Mouse (Mus musculus) kidney, postnatal 0 days (tissue): ENCODE measurements around the gene Mettl16. TPM values are rescaled to one million over a fixed set of nuclear protein-coding genes. Genes with fewer than 3 reads are reported as not detected.

Experiments
- ATAC-seq: fragments of 200-750 bp; cut with Nextera tagmentation; replicated peaks from 2 replicates; pipeline ENCODE4 v1.8.0; 2017; ENCODE audit warnings: low read depth, moderate number of reproducible peaks, moderate TSS enrichment, moderate library complexity; ENCODE audit not compliant: low FRiP score
- DNase-seq: peaks from one replicate; pipeline ENCODE4 v3.0.0-alpha.2; 2016; ENCODE audit warnings: low spot score
- H3K27ac ChIP-seq: fragments of 300-500 bp; sonication (generic); 2 replicates; pipeline ENCODE4 v1.5.1; 2014; ENCODE audit warnings: mild to moderate bottlenecking
- H3K27me3 ChIP-seq: fragments of 300-500 bp; sonication (generic); 2 replicates; pipeline ENCODE4 v1.6.1; 2014; ENCODE audit warnings: low read length, mixed read lengths; ENCODE audit not compliant: insufficient read depth
- H3K36me3 ChIP-seq: fragments of 300-500 bp; sonication (generic); 2 replicates; pipeline ENCODE4 v1.6.1; 2014; ENCODE audit warnings: low read length, mixed read lengths; ENCODE audit not compliant: insufficient read depth
- H3K4me1 ChIP-seq: fragments of 300-500 bp; sonication (generic); replicated peaks from 2 replicates; pipeline ENCODE4 v1.6.1; 2014; ENCODE audit warnings: antibody characterized with exemption, low read length, mixed read lengths; ENCODE audit not compliant: insufficient read depth
- H3K4me2 ChIP-seq: fragments of 300-500 bp; sonication (generic); 2 replicates; pipeline ENCODE4 v1.6.1; 2014; ENCODE audit warnings: mild to moderate bottlenecking, low read length, moderate library complexity, mixed read lengths
- H3K4me3 ChIP-seq: fragments of 300-500 bp; sonication (generic); replicated peaks from 2 replicates; pipeline ENCODE4 v1.5.1; 2014; ENCODE audit warnings: low read depth, low read length
- H3K9ac ChIP-seq: fragments of 300-500 bp; sonication (generic); 2 replicates; pipeline ENCODE4 v1.6.1; 2014; ENCODE audit warnings: low read depth, low read length
- H3K9me3 ChIP-seq: fragments of 300-500 bp; sonication (generic); replicated peaks from 2 replicates; pipeline ENCODE4 v1.6.1; 2016; ENCODE audit warnings: low read length, inconsistent platforms, mixed read lengths
- CTCF ChIP-seq: IDR thresholded peaks from 2 replicates; pipeline ENCODE4 v1.5.1; 2016; ENCODE audit warnings: antibody characterized with exemption, low read depth, mild to moderate bottlenecking, moderate library complexity
- WGBS: fragments of 180-500 bp; shearing (Covaris S2); extraction: QIAGEN DNeasy Blood & Tissue Kit; methylation state at CpG from one replicate; pipeline ENCODE4 v1.1.7; 2014; 5-methylcytosine and 5-hydroxymethylcytosine counted together
- polyA plus RNA-seq: library from polyadenylated mRNA; unstranded; fragments of >200 nt; fragmentation: Nextera tagmentation; extraction: Ambion mirVana; gene quantifications from 2 replicates; pipeline ENCODE4 v1.2.1, GENCODE M21; 2015

The Mettl16 gene
- polyA plus RNA-seq, 1 experiment from 2014 or later, result 27.1 TPM

- Histone ChIP-seq H3K9ac (no peak overlapping the region), H3K9me3 (no peaks in the 10 kb centered on the region), H3K4me1 (peaks cover 42% of the 10 kb centered on the region), H3K4me2 (no peak overlapping the region), H3K36me3 (peaks cover 5% of the 10 kb centered on the region; the same call in 1 of the 2 replicates), H3K4me3 (no peak overlapping the region), H3K27ac (no peak overlapping the region), H3K27me3 (no peaks in the 10 kb centered on the region)
- DNase-seq (no peak), ATAC-seq (no peak)
- TF ChIP-seq CTCF, result no peak
- 93% methylated on average over 22 of the region's 22 CpGs for WGBS
These were observed 65.8 kb downstream of the Mettl16 start for GRCm38 (mm10) chr11:74836225-74837055.

DNA sequence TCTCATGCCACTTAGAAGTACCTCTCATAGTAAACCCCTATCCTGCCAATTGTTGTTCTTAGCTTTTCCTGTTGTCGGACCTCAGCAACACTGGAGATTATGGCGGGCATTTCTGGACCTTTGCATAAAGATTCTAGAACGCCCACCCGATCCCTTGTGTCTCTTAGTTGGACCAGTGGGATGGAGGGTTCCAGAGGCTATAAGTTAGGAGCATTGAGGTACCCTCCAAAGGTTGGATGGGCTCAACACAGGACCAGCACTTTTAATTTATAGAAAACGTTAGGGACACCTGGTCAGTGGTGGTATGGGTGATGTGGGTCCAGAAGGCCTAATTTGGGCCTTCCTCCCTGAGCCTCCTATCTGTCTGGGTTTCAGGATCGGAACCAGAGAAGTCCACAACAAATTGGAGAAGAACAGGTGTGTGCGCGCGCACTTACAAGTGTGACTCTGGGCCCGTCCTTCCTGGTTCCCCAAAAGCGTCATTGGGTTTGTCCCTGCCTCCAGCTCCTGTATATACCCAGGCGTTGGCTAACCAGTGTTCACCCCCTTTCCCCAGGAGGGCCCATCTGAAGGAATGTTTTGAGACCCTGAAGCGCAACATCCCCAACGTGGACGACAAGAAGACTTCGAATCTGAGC lies 66.5 kb downstream of the Mettl16 start:
- Histone ChIP-seq H3K4me3 (peak overlapping the region; percentile 45; the same call in 1 of the 2 replicates), H3K27ac (peak overlapping the region; percentile 92), H3K36me3 (peaks cover 7% of the 10 kb centered on the region; the same call in 1 of the 2 replicates), H3K4me1 (peaks cover 47% of the 10 kb centered on the region), H3K4me2 (peak overlapping the region; percentile 66), H3K27me3 (no peaks in the 10 kb centered on the region), H3K9ac (peak overlapping the region; percentile 62), H3K9me3 (no peaks in the 10 kb centered on the region)
- no peak for TF ChIP-seq CTCF
- DNase-seq (no peak), ATAC-seq (no peak)
- WGBS, result 50% methylated on average over 16 of the region's 16 CpGs

GRCm38 (mm10) chr11:74837694-74838431 lies 67.2 kb downstream of the Mettl16 start:
- H3K27me3 ChIP-seq, result no peaks in the 10 kb centered on the region
- peaks cover 54% of the 10 kb centered on the region for H3K4me1 ChIP-seq
- ATAC-seq, result peak; percentile 61

DNA sequence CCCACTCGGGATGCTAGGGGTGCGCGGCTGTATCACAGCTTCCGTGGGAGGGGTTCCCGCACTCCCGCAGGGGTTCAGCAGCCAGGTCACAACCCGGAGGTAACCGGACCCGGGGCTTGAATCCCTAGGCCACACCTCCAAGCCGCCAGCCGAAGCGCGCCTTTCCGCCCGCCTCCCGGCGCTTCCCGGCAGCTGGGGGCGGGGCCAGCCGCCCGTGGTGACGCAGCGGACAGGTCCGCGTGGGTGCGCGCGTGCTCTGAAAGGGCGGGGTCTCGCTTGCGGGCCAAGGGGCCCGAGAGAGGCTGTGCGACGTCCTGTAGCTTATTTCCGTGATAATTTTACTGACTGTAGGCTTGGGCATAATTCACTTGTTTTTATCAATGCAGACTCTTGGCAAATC lies 67.8 kb downstream of the Mettl16 start:
- ATAC-seq (peak; percentile 58), DNase-seq (peak; percentile 95)
- Histone ChIP-seq H3K4me2 (peak overlapping the region; percentile 66), H3K4me3 (peak overlapping the region; percentile 45), H3K27me3 (no peaks in the 10 kb centered on the region), H3K36me3 (peaks cover 17% of the 10 kb centered on the region), H3K9ac (peak overlapping the region; percentile 62), H3K9me3 (no peaks in the 10 kb centered on the region), H3K27ac (peak overlapping the region; percentile 92), H3K4me1 (peaks cover 54% of the 10 kb centered on the region)
- no peak for TF ChIP-seq CTCF
- under 1% methylated on average over 34 of the region's 35 CpGs for WGBS

More at GRCm38 (mm10) chr11:74837694-74838431, 67.2 kb downstream of the Mettl16 start:
- Histone ChIP-seq H3K9ac (peak overlapping the region; percentile 62), H3K4me3 (peak overlapping the region; percentile 45), H3K27ac (peak overlapping the region; percentile 92), H3K36me3 (peaks cover 13% of the 10 kb centered on the region), H3K4me2 (peak overlapping the region; percentile 66), H3K9me3 (no peaks in the 10 kb centered on the region)
- DNase-seq, result peak; percentile 94
- under 1% methylated on average over 54 of the region's 54 CpGs for WGBS
- peak; percentile 38; the same call in 1 of the 2 replicates for TF ChIP-seq CTCF

GRCm38 (mm10) chr11:74838971-74839370 lies 68.3 kb downstream of the Mettl16 start:
- peak; percentile 88 for DNase-seq
- H3K9ac ChIP-seq, result 0 out of 2 replicates have a peak overlapping the region, but pooled peaks have one; percentile 62

More at GRCm38 (mm10) chr11:74838971-74839370, 68.3 kb downstream of the Mettl16 start:
- Histone ChIP-seq H3K4me2 (peak overlapping the region; percentile 66), H3K9me3 (no peaks in the 10 kb centered on the region), H3K27ac (peak overlapping the region; percentile 92), H3K4me1 (peaks cover 51% of the 10 kb centered on the region), H3K27me3 (no peaks in the 10 kb centered on the region), H3K4me3 (peak overlapping the region; percentile 45; the same call in 1 of the 2 replicates), H3K36me3 (peaks cover 17% of the 10 kb centered on the region)
- WGBS, result 20% methylated on average over 6 of the region's 6 CpGs
- TF ChIP-seq CTCF, result no peak
- ATAC-seq, result no peak
